Mouse (Mus musculus) cerebellum, adult 2 months (tissue): ENCODE measurements at regions not wholly inside any gene's neighbourhood (a gene's known extent, or its start where the extent isn't known, plus 50 kb on each side); places are given as distances from the start of the nearest gene placed in this dataset.
"Not testable (repeated sequence)": the region's sequence is repeated elsewhere in the genome, so short reads cannot be mapped to it uniquely, and the experiment has no call there.

ENCODE experiments used
- DNase-seq, 2 experiments: peaks; one replicate each; pipeline ENCODE4 v3.0.0; 2021
- H3K27ac ChIP-seq: fragments of 200-500 bp; 2 replicates; pipeline ENCODE4 v1.5.1; 2012; ENCODE audit warnings: low read length, control low read depth, inconsistent platforms; ENCODE audit not compliant: insufficient read depth
- H3K27me3 ChIP-seq: fragments of 200-500 bp; 2 replicates; pipeline ENCODE4 v1.6.1; 2012; ENCODE audit warnings: inconsistent platforms, mild to moderate bottlenecking, low read length, moderate library complexity; ENCODE audit not compliant: control insufficient read depth, insufficient read depth
- H3K4me1 ChIP-seq: fragments of 200-500 bp; 2 replicates; pipeline ENCODE4 v1.6.1; 2011; ENCODE audit warnings: low read length; ENCODE audit not compliant: control insufficient read depth, insufficient read depth
- H3K4me3 ChIP-seq: fragments of 200-500 bp; replicated peaks from 2 replicates; pipeline ENCODE3; 2011; ENCODE audit warnings: mild to moderate bottlenecking, low read depth, low read length, control low read depth; ENCODE audit not compliant: insufficient read depth
- CTCF ChIP-seq: fragments of 200-500 bp; IDR thresholded peaks from 2 replicates; pipeline ENCODE4 v1.5.1; 2011; ENCODE audit warnings: low read depth, mild to moderate bottlenecking, control low read depth, low read length, moderate library complexity, borderline replicate concordance; ENCODE audit not compliant: insufficient read depth
- POLR2A ChIP-seq: fragments of 200-500 bp; IDR thresholded peaks from 2 replicates; pipeline ENCODE4 v1.6.1; 2011; ENCODE audit warnings: low read length, control low read depth, borderline replicate concordance; ENCODE audit not compliant: insufficient read depth
- WGBS: fragments of 180-500 bp; shearing (Covaris S2); methylation state at CpG from one replicate; pipeline ENCODE4 v1.1.7; 2018; 5-methylcytosine and 5-hydroxymethylcytosine counted together

DNA sequence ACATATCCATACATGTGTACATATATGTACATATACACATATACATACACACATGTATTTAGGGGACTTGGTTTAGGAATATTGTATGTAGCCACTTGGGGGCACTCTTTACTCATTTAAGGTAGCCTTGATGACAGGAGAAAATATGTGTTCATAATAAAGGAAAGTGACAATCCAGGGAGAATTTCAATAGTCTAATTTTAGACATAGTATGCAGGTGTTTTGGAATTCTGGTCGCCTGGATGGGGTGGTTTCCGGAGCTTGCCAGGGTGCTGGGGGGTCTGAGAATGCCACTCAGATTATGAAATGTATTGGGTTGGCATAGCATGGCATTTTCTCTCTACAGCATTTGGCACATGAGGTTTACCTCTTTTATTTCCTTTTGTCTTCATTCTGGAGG is 385.2 kb upstream of the Slc39a10 start:
- H3K4me1 ChIP-seq = peaks cover 3% of the 10 kb centered on the region; the same call in 1 of the 2 replicates
- TF ChIP-seq POLR2A (no peak), CTCF (peak; percentile 46)
- H3K27ac ChIP-seq = no peak overlapping the region

DNA sequence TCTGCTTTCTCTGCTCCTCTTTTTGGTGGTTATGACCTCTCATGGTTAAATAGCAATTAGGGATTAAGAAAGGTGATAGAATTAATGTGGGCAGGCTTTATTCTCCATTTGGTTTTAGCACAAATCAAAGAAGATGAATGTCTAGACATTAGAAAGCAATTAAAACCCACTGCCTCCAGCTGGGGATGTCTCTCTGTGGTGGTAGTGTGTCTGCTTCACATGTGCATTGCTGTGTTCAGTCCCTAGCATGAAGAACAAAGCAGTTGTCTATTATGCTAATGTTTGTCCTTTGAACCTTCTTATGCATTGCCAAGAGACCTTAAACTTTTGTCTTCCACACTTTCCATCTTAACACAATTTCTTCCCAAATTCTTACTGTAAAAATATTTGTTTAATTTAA is 379.5 kb upstream of the Slc39a10 start:
- TF ChIP-seq POLR2A = no peak
- TF ChIP-seq CTCF = no peak
- H3K27ac ChIP-seq = no peak overlapping the region
- H3K4me3 ChIP-seq = no peak overlapping the region
- H3K27me3 ChIP-seq = no peaks in the 10 kb centered on the region
- no peak for DNase-seq
- H3K4me1 ChIP-seq = no peaks in the 10 kb centered on the region

More for the DNA sequence above, 385.2 kb upstream of the Slc39a10 start:
- DNase-seq = peak; percentile 57 to 75
- Histone ChIP-seq H3K27me3 (no peaks in the 10 kb centered on the region), H3K4me3 (no peak overlapping the region)
- WGBS = 0% methylated on average over 2 of the region's 2 CpGs

- peak in 1 of 2 experiments; percentile 68 for DNase-seq
- Histone ChIP-seq H3K4me3 (no peak overlapping the region), H3K4me1 (peaks cover 4% of the 10 kb centered on the region; the same call in 1 of the 2 replicates), H3K27ac (peak overlapping the region; percentile 29; the same call in 1 of the 2 replicates), H3K27me3 (no peaks in the 10 kb centered on the region)
- 16% methylated on average over 1 of the region's 1 CpGs for WGBS
- TF ChIP-seq POLR2A = no peak
- TF ChIP-seq CTCF = no peak
Measured at GRCm38 (mm10) chr1:47263611-47264010, 371.0 kb upstream of the Slc39a10 start.

DNA sequence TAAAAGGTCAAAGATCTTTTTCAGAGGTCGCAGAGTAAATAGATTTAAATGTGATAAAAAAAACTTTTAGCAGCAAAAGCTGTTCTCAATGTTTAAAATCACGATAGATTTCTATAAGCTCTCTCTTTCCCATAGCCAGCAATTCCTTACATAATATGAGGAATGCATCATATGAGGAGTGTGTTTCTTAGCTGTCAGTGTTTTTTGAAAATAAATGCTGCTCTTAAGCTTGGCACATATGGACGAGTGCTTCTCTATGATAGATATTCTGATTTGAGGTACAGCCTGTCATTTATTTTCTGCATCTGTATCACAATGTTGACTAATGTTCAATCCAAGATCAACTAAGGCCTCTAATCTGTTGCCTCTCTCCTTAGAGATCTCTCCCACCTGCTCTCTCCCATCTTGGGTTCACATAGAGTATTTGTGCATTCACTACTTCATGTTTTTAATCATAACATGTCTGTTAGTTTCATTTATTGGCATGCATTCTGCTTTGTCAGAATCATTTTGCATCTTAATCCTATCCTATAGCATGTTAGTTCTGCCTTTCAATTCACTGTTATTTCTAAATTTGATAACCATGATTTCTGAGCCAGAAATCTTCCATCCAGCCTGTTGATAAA is 369.0 kb upstream of the Slc39a10 start:
- WGBS = 84% methylated on average over 3 of the region's 3 CpGs
- Histone ChIP-seq H3K27ac (no peak overlapping the region), H3K4me3 (no peak overlapping the region), H3K27me3 (no peaks in the 10 kb centered on the region), H3K4me1 (peaks cover 4% of the 10 kb centered on the region; the same call in 1 of the 2 replicates)
- no peak for DNase-seq
- TF ChIP-seq CTCF = no peak
- TF ChIP-seq POLR2A = no peak

DNA sequence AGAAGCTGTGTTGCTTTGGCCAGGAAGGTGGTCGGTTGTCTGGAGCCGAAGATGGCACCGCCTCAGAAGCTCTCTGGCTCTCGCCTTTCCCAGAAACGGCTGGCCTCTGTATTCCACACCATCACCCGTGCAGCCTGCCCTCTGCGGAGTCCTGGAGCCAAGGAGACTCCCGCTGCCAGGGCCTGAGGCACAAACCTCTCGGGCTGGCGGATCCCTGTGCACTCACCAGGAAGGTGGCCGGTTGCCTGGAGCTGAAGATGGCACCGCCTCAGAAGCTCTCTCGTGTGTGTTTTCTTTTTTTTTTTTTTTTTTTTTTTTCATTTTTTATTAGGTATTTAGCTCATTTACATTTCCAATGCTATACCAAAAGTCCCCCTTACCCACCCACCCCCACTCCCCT is 358.1 kb upstream of the Slc39a10 start:
- H3K27ac ChIP-seq, H3K4me3 ChIP-seq, H3K4me1 ChIP-seq, H3K27me3 ChIP-seq: not testable (repeated sequence)
- 21% methylated on average over 13 of the region's 13 CpGs for WGBS
- peak; percentile 63 to 75 for DNase-seq

DNA sequence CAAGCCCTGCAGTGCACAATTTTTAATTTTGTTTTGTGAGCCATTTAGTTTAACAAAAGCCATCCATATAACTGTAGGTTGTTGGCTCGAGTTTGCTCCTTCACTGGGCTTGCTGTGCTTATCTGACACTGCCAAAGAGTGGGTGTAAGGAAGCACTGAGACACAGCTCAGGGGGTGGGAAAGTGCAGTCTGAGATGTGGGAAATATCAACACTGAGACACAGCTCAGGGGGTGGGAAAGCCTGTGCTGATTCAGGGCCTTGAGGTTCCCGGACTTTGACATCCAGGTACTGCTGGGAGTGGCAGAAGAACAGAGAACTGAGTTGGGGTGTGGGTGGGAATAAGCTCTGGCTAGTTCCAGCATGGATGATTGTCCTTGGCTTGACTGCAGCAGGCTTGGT is 324.4 kb upstream of the Slc39a10 start:
- TF ChIP-seq POLR2A (no peak), CTCF (no peak)
- Histone ChIP-seq H3K27ac (no peak overlapping the region), H3K4me3 (no peak overlapping the region), H3K4me1 (no peaks in the 10 kb centered on the region), H3K27me3 (no peaks in the 10 kb centered on the region)
- DNase-seq = no peak
- 36% methylated on average over 2 of the region's 2 CpGs for WGBS

DNA sequence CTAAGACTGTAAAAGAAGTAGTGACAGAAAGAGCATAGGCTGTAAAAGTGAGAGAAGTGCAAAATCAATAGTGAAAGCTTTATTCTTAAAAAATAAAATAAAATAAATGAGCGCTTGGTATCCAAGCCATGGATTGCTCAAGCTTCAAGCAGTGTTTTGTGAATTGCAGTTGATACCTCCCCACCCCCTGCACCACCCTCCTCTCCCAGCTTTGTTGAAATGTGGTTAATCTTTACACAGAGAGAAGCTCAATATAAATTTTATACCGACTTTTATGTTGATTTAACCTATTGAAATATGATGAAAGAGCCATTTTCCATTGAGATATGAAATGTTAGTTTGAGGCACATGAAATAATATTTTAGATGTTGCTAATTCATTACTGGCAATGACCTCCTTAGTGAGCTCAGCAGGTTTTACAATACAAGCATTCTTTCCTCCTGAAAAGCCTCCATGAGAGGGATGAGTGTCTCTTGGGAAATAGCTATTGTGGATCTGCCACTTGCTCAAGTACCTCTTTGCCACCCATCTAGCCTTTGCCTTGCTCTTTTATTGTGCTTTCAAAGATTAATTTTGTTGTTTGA is 323.9 kb upstream of the Slc39a10 start:
- Histone ChIP-seq H3K27ac (no peak overlapping the region), H3K4me3 (no peak overlapping the region), H3K4me1 (no peaks in the 10 kb centered on the region), H3K27me3 (no peaks in the 10 kb centered on the region)
- WGBS = 81% methylated on average over 2 of the region's 2 CpGs
- DNase-seq = no peak
- TF ChIP-seq POLR2A (no peak), CTCF (no peak)

- Histone ChIP-seq H3K4me1 (no peaks in the 10 kb centered on the region), H3K27ac (no peak overlapping the region), H3K27me3 (no peaks in the 10 kb centered on the region), H3K4me3 (no peak overlapping the region)
- WGBS = 88% methylated on average over 5 of the region's 5 CpGs
- no peak for DNase-seq
- TF ChIP-seq POLR2A (no peak), CTCF (no peak)
Measured at GRCm38 (mm10) chr1:47213476-47213875, 320.8 kb upstream of the Slc39a10 start.
